Mouse (Mus musculus) embryo, embryonic 10.5 days (tissue): Measurements from ENCODE around the gene Sel1l3.

Experiments
- DNase-seq: peaks from one replicate; pipeline ENCODE4 v3.0.0-alpha.2; 2015; ENCODE audit warnings: low spot score

Gene Sel1l3

DNA sequence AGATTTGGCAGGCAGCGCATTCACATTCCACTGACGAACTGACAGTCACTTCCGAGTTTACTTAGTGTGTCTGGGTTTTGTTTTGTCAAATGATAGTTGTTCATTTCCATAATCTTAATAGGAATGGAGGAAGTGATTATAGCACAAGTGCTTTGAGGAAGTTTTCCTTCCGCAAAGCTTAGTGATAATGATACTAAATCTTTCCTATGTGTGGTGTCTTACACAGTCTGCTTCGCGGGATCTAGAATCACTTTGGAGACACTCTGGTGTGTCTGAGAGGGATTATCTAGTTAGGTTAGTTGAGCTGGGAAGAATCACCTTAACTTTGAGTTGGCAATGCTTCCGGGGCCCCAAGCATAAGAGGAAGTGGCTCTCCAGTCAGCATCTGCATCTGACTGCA lies 126.3 kb downstream of the Sel1l3 start:
- no peak for DNase-seq

DNA sequence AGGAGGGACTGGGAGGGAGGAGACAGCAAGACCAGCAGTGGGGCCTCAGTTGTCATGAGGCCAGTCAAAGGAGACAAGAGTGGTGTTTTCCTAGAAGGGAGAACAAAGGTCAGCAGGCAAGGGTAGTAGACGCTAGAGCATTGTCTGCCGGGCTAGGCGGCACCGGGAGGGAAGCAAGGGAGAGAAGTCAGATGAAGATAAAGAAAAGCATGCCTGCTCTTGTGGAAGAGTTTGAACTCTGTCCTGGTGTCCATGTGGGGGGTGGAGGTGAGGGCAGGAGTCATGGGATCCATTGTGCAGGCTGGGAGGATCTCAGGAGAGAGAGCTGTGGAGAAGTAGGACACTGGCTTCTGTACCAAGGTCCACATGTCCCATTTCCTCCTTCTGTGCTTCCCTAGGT lies 135.3 kb downstream of the Sel1l3 start:
- no peak for DNase-seq

DNA sequence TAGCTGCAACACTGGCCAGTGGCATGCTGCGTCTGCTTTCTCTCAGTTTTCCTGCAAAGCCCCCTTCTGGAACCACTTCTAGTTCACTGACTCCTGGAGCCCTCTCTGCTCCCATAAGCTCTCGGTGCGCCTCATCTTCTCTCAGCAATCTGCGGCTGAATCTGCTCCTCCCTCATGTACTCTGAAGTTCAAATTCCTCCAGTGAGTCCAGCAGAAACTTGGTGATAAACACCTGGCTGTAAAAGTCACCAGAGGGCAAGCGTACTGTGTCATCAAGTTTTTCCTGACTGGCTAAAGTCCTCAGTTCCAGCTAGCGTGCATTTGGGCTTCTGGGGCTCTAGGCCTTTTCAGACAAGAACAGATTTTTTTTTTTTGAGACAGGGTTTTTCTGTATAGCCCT lies 139.2 kb downstream of the Sel1l3 start:
- DNase-seq = no peak

DNA sequence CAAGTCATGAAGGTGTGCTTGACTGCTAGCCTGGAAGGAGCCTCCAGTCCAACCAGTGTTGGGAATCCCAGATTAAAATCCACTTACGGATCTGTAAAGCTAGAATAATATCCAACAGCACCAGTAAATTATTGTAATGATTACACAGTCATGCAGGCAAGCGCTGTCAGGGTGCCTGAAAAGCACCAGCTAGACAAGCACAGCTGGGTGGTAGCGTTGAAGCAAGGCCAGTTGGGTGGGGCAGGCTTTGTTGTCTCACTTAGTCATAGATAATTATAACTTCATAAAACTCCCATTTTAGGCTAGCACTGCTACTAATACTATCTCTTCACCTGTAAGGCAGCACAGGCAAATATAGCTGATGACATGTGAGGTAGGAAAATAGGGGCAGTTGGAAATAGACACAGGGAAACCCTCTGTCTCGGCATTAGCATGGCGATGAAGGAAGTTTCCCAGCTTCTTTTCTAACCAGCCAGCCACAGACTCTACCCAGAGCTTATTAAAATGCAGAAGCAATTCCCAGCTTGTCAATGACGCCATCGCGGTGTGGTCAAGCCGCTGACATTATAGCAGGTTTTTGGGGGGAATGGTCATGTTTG lies 152.1 kb downstream of the Sel1l3 start:
- DNase-seq = no peak
